Mouse (Mus musculus): Measurements from ENCODE around the gene Ncam1. TPM values are rescaled to one million over a fixed set of nuclear protein-coding genes. Genes with fewer than 3 reads are reported as not detected.

Gene Ncam1
- polyA plus RNA-seq, 1 experiment: 1.1 TPM

DNA sequence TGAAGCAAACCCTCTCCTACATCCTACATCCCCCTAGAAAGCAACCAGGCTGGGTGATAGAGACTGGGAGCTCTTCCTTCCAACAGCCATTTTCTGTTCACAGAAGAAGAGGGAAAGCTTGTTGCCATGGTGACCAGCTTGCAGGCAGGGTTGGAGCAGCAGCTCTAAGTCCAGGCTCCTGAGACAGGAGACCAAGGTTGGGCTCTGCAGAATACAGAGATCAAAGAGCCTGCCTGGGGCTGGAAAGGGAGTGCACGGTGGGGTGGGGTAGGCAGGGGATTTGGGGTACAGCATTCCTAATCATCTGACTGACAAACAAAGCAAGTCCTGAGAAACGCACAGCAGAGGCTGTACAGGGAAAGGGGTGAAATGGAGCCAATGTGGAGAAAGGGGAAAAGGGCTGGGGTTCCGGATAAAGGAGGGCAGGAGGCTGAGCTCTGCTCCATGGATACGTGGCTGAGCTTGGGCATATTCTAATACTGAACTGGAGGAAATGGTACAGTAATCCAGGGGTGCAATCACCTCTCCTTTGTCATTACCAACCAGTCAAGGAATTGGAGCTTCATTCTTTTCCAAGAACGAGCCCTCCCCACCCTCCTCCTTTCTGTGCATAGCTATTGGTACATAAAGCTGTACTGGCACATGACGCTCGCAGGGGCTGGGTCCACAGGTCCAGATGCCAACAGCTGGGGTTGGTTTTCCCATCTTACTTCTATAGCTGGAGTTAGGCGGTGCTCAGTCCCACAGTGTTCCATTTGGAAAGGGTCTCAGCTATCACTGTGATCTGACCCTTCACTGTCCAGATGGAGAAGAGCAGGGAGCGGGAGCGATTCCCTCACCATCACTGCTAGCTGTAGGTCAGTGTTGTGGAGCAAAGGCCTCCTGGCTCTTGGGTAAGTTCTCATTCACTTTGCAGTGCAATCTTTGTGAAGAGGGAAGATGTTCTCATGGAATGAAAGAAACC lies 227.7 kb downstream of the Ncam1 start:
- Histone ChIP-seq H3K27me3 (ENCODE audit: control insufficient read depth, insufficient read depth, low read length) (no peaks in the 10 kb centered on the region), H3K4me3 (ENCODE audit: control insufficient read depth, insufficient read depth, low read length) (no peak overlapping the region), H3K36me3 (ENCODE audit: control insufficient read depth, insufficient read depth, low read length) (no peaks in the 10 kb centered on the region), H3K27ac (ENCODE audit: control insufficient read depth, insufficient read depth, low read length) (no peak overlapping the region), H3K4me1 (replicated peaks; ENCODE audit: control insufficient read depth, insufficient read depth, low read length) (no peaks in the 10 kb centered on the region)
- no peak for TF ChIP-seq POLR2A (IDR thresholded peaks at IDR 0.05; ENCODE audit: control insufficient read depth, extremely low read depth, insufficient read depth, low read length, poor library complexity)
- no peak for TF ChIP-seq CTCF (IDR thresholded peaks at IDR 0.05; ENCODE audit: borderline replicate concordance, control insufficient read depth, extremely low read depth, insufficient read depth, low read length, poor library complexity)
- no peak for DNase-seq
- WGBS: 72% methylated on average over 10 of the region's 10 CpGs

DNA sequence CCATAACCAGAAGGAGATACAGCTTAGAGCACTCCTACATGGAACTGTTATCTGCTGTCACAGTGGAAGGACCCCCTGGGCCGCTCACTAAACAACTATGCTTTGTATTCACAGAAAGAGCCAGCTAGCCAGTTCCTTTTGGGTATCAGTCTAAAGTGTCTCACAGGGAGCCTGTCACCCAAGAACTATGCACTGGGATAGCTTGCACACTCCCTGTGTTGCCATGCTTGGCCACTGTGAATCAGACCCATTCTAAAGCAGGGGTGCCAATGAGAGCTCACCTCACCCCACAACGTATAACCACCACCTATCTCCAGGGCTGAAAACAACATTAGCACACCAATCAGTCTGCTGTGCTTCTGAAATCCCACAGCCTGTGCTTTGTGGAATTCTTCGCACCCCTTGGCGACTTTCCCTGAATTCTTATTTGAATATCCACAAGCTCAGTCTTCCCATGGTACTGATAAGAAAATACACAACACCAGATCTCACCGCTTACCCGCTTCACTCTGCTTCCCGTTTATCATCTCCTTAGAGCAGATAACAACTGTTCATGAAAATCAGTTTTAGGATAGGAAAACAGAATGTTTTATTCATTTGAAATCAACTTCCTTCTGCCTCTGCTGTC lies 228.6 kb downstream of the Ncam1 start:
- H3K36me3 ChIP-seq (ENCODE audit: control insufficient read depth, insufficient read depth, low read length): no peaks in the 10 kb centered on the region
- no peak overlapping the region for H3K27ac ChIP-seq (ENCODE audit: control insufficient read depth, insufficient read depth, low read length)
- no peak overlapping the region for H3K4me3 ChIP-seq (ENCODE audit: control insufficient read depth, insufficient read depth, low read length)
- no peaks in the 10 kb centered on the region for H3K27me3 ChIP-seq (ENCODE audit: control insufficient read depth, insufficient read depth, low read length)
- 78% methylated on average over 7 of the region's 7 CpGs for WGBS
- H3K4me1 ChIP-seq (replicated peaks; ENCODE audit: control insufficient read depth, insufficient read depth, low read length): no peaks in the 10 kb centered on the region
- TF ChIP-seq POLR2A (IDR thresholded peaks at IDR 0.05; ENCODE audit: control insufficient read depth, extremely low read depth, insufficient read depth, low read length, poor library complexity): no peak
- TF ChIP-seq CTCF (IDR thresholded peaks at IDR 0.05; ENCODE audit: borderline replicate concordance, control insufficient read depth, extremely low read depth, insufficient read depth, low read length, poor library complexity): no peak
- DNase-seq: no peak

DNA sequence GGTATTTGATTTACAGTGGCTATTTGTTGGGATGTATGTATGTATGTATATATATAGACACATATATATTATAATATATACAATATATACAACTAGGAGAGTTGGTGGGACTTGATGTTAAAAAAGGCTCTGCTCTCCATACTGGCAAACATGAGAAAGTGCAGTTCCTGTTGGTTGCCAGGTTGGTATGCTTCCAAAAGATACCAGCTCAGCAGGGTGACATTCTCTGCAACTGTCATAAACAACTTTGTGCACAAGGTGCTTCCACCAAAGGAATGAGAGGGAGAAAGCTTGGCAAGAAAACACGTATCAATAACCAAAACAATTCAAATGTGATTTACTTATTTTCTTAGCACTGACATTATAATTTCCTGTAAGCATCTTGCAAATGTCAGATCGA lies 232.9 kb downstream of the Ncam1 start:
- Histone ChIP-seq H3K27ac (ENCODE audit: control insufficient read depth, insufficient read depth, low read length) (no peak overlapping the region), H3K4me1 (replicated peaks; ENCODE audit: control insufficient read depth, insufficient read depth, low read length) (no peaks in the 10 kb centered on the region), H3K27me3 (ENCODE audit: control insufficient read depth, insufficient read depth, low read length) (no peaks in the 10 kb centered on the region), H3K36me3 (ENCODE audit: control insufficient read depth, insufficient read depth, low read length) (no peaks in the 10 kb centered on the region), H3K4me3 (ENCODE audit: control insufficient read depth, insufficient read depth, low read length) (no peak overlapping the region)
- no peak for DNase-seq
- WGBS: 90% methylated on average over 2 of the region's 2 CpGs
- TF ChIP-seq CTCF (IDR thresholded peaks at IDR 0.05; ENCODE audit: borderline replicate concordance, control insufficient read depth, extremely low read depth, insufficient read depth, low read length, poor library complexity) (no peak), POLR2A (IDR thresholded peaks at IDR 0.05; ENCODE audit: control insufficient read depth, extremely low read depth, insufficient read depth, low read length, poor library complexity) (no peak)

DNA sequence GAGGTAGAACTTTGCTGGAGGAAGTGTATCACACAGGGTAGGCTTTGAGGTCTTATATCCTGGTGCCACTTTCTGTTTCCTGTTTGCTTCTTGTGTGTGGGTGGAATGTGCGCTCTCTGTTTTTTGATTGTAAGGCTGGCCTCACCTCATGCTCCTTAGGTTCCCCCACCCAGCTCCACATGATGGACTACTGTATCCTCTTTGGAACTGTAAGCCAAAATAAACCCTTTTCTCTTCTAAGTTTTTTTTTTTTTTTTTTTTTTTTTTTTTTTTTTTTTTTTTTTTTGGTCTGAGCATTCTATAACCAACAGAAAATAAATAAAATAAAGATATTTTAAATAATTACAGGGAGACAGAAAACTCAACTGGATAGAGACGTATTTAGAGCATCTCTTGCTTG lies 239.8 kb downstream of the Ncam1 start:
- TF ChIP-seq POLR2A (IDR thresholded peaks at IDR 0.05; ENCODE audit: control insufficient read depth, extremely low read depth, insufficient read depth, low read length, poor library complexity) (no peak), CTCF (IDR thresholded peaks at IDR 0.05; ENCODE audit: borderline replicate concordance, control insufficient read depth, extremely low read depth, insufficient read depth, low read length, poor library complexity) (no peak)

DNA sequence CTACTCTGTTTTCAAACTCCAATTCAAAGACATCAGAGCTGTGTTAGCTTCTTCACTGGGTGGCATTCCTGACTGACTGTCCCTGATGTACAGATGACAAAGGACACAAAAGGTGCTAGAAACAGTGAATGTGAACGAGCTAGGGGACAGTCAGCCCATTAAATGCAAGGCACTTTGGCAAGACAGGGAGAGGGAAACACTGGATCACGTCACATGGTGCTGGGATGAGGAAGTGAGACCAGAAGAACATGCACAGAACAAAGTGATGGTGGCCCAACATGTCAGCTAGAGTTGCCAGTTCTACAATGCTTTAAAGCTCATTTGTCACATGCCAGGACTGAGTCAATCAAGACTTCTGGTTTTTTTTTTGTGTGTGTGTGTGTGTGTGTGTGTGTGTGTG lies 247.4 kb downstream of the Ncam1 start:
- Histone ChIP-seq H3K36me3 (ENCODE audit: control insufficient read depth, insufficient read depth, low read length) (no peaks in the 10 kb centered on the region), H3K27ac (ENCODE audit: control insufficient read depth, insufficient read depth, low read length) (no peak overlapping the region), H3K4me1 (replicated peaks; ENCODE audit: control insufficient read depth, insufficient read depth, low read length) (no peaks in the 10 kb centered on the region), H3K4me3 (ENCODE audit: control insufficient read depth, insufficient read depth, low read length) (no peak overlapping the region), H3K27me3 (ENCODE audit: control insufficient read depth, insufficient read depth, low read length) (no peaks in the 10 kb centered on the region)
- TF ChIP-seq POLR2A (IDR thresholded peaks at IDR 0.05; ENCODE audit: control insufficient read depth, extremely low read depth, insufficient read depth, low read length, poor library complexity): no peak
- TF ChIP-seq CTCF (IDR thresholded peaks at IDR 0.05; ENCODE audit: borderline replicate concordance, control insufficient read depth, extremely low read depth, insufficient read depth, low read length, poor library complexity): no peak
- no peak for DNase-seq
- WGBS: 53% methylated on average over 2 of the region's 2 CpGs

More for the DNA sequence above, 239.8 kb downstream of the Ncam1 start:
- 95% methylated on average over 2 of the region's 2 CpGs for WGBS
- no peaks in the 10 kb centered on the region for H3K36me3 ChIP-seq (ENCODE audit: control insufficient read depth, insufficient read depth, low read length)
- no peaks in the 10 kb centered on the region for H3K4me1 ChIP-seq (replicated peaks; ENCODE audit: control insufficient read depth, insufficient read depth, low read length)
- H3K4me3 ChIP-seq (ENCODE audit: control insufficient read depth, insufficient read depth, low read length): no peak overlapping the region
- no peak for DNase-seq
- no peaks in the 10 kb centered on the region for H3K27me3 ChIP-seq (ENCODE audit: control insufficient read depth, insufficient read depth, low read length)
- H3K27ac ChIP-seq (ENCODE audit: control insufficient read depth, insufficient read depth, low read length): no peak overlapping the region

DNA sequence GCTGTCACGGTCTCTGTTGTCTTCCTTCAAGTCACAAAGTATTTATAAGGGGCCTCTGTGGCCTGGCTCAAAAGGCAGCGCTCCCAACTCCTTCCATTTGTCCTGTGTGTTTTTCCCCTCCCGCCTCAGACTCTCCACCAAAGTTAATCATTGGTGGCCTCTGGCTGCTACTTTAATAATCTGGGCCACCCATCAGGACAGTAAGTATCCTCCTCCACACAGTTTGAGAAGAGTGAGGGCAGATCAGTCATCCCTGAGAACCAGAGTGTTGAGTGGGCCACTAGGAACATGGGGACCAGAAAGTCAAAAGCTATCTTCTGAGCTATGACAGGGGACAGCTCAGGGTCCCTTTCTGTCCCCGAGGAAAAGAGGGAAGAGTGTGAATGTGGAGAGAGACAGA lies 256.1 kb downstream of the Ncam1 start:
- no peak overlapping the region for H3K4me3 ChIP-seq (ENCODE audit: control insufficient read depth, insufficient read depth, low read length)
- no peak for TF ChIP-seq POLR2A (IDR thresholded peaks at IDR 0.05; ENCODE audit: control insufficient read depth, extremely low read depth, insufficient read depth, low read length, poor library complexity)
- no peak for DNase-seq
- no peaks in the 10 kb centered on the region for H3K27me3 ChIP-seq (ENCODE audit: control insufficient read depth, insufficient read depth, low read length)
- no peaks in the 10 kb centered on the region for H3K36me3 ChIP-seq (ENCODE audit: control insufficient read depth, insufficient read depth, low read length)
- no peak overlapping the region for H3K27ac ChIP-seq (ENCODE audit: control insufficient read depth, insufficient read depth, low read length)
- WGBS: 91% methylated on average over 4 of the region's 4 CpGs
- no peaks in the 10 kb centered on the region for H3K4me1 ChIP-seq (replicated peaks; ENCODE audit: control insufficient read depth, insufficient read depth, low read length)

Measured in thymus, adult 2 months (tissue).